Mouse (Mus musculus) heart, embryonic 12.5 days (tissue): ENCODE measurements around the gene 4930556J24Rik. TPM values are rescaled to one million over a fixed set of nuclear protein-coding genes. Genes with fewer than 3 reads are reported as not detected.
"Not testable (repeated sequence)": the region's sequence is repeated elsewhere in the genome, so short reads cannot be mapped to it uniquely, and the experiment has no call there.

Experiments
- ATAC-seq: fragments of 200-750 bp; cut with Nextera tagmentation; 2 replicates; pipeline ENCODE4 v1.8.0; 2017; ENCODE audit warnings: moderate TSS enrichment, moderate library complexity; ENCODE audit not compliant: insufficient number of reproducible peaks, low FRiP score
- H3K27ac ChIP-seq: fragments of 300-500 bp; sonication (generic); 2 replicates; pipeline ENCODE4 v1.5.1; 2016; ENCODE audit warnings: mild to moderate bottlenecking, moderate library complexity; ENCODE audit not compliant: poor library complexity, severe bottlenecking
- H3K27me3 ChIP-seq: fragments of 300-500 bp; sonication (generic); replicated peaks from 2 replicates; pipeline ENCODE4 v1.6.1; 2016; ENCODE audit warnings: mild to moderate bottlenecking, moderate library complexity
- H3K36me3 ChIP-seq: fragments of 300-500 bp; sonication (generic); 2 replicates; pipeline ENCODE4 v1.6.1; 2016; ENCODE audit warnings: mild to moderate bottlenecking, moderate library complexity
- H3K4me1 ChIP-seq: fragments of 300-500 bp; sonication (generic); replicated peaks from 2 replicates; pipeline ENCODE4 v1.6.1; 2016; ENCODE audit warnings: mild to moderate bottlenecking
- H3K4me2 ChIP-seq: fragments of 300-500 bp; sonication (generic); 2 replicates; pipeline ENCODE4 v1.6.1; 2016; ENCODE audit warnings: mild to moderate bottlenecking, moderate library complexity
- H3K4me3 ChIP-seq: fragments of 300-500 bp; sonication (generic); 2 replicates; pipeline ENCODE4 v1.5.1; 2016; ENCODE audit warnings: mild to moderate bottlenecking
- H3K9ac ChIP-seq: fragments of 300-500 bp; sonication (generic); 2 replicates; pipeline ENCODE4 v1.6.1; 2016; ENCODE audit warnings: mild to moderate bottlenecking, moderate library complexity
- H3K9me3 ChIP-seq: fragments of 300-500 bp; sonication (generic); replicated peaks from 2 replicates; pipeline ENCODE4 v1.6.1; 2016; ENCODE audit warnings: mild to moderate bottlenecking, moderate library complexity
- WGBS: fragments of 180-500 bp; shearing (Covaris S2); methylation state at CpG from one replicate; pipeline ENCODE4 v1.1.7; 2016; 5-methylcytosine and 5-hydroxymethylcytosine counted together
- polyA plus RNA-seq: library from polyadenylated mRNA; unstranded; fragments of >200 nt; fragmentation: Nextera tagmentation; extraction: Ambion mirVana; gene quantifications from 2 replicates; pipeline ENCODE4 v1.2.1, GENCODE M21; 2016

Gene 4930556J24Rik
- polyA plus RNA-seq, 1 experiment from 2014 or later: not detected

- Histone ChIP-seq H3K36me3 (peaks cover 97% of the 10 kb centered on the region), H3K27ac (no peak overlapping the region), H3K4me2 (no peak overlapping the region), H3K27me3 (no peaks in the 10 kb centered on the region), H3K4me3 (no peak overlapping the region), H3K9me3 (no peaks in the 10 kb centered on the region), H3K9ac (no peak overlapping the region), H3K4me1 (no peaks in the 10 kb centered on the region)
- no peak for ATAC-seq
- 89% methylated on average over 7 of the region's 7 CpGs for WGBS
These were observed 3.5 kb downstream of the 4930556J24Rik start for GRCm38 (mm10) chr11:3973081-3973480.

GRCm38 (mm10) chr11:3970361-3970760 lies 6.2 kb downstream of the 4930556J24Rik start:
- WGBS: 96% methylated on average over 7 of the region's 7 CpGs
- no peak for ATAC-seq

GRCm38 (mm10) chr11:3969837-3970236 lies 6.7 kb downstream of the 4930556J24Rik start:
- 76% methylated on average over 3 of the region's 3 CpGs for WGBS

More at GRCm38 (mm10) chr11:3970361-3970760, 6.2 kb downstream of the 4930556J24Rik start:
- Histone ChIP-seq H3K36me3 (peaks cover 75% of the 10 kb centered on the region), H3K9ac (no peak overlapping the region), H3K4me2 (no peak overlapping the region), H3K4me3 (no peak overlapping the region), H3K4me1 (no peaks in the 10 kb centered on the region), H3K27me3 (no peaks in the 10 kb centered on the region), H3K27ac (no peak overlapping the region), H3K9me3 (no peaks in the 10 kb centered on the region)

DNA sequence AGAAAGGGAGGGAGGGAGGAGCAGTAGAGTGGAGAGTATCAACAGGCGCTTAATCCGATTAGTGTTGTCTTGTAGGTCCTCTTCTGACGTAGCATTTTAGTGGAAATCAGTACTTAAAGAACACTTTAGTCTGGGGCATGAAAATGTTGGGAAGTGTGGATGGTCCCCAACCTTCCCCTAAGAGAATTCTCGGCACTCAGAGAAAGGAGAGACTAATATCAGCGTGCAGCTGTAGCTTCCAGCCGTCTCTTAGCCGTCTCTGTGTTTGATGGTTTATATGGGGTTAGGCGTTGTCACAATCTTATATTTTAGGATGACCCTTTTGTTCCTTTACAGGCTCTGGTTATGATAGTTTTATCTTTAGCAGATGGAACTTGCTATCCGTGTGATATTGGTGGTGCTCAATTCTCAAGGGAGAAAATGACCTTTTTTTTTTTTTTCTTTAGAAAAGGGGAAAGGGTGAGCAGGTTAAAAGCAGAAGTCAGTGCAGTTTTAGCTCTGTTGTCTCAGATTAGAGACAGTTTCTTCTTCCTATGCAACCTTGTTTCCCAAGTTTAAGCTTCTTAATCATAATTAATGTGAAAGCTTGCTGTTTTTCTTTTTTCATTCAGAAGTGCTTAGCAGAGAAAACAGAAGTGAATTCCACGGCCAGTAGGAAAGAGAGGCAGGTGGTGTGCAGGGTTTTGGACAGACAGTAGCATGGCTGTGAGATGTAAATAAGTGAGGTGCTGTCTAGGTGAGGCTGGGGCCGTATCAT lies 12.0 kb downstream of the 4930556J24Rik start:
- no peaks in the 10 kb centered on the region for H3K9me3 ChIP-seq
- H3K4me2 ChIP-seq: peak overlapping the region; percentile 82
- peaks cover 7% of the 10 kb centered on the region for H3K4me1 ChIP-seq
- peaks cover 17% of the 10 kb centered on the region for H3K36me3 ChIP-seq
- peak overlapping the region; percentile 97 for H3K4me3 ChIP-seq
- peak overlapping the region; percentile 90 for H3K9ac ChIP-seq
- no peak for ATAC-seq
- peaks cover 6% of the 10 kb centered on the region; the same call in 1 of the 2 replicates for H3K27me3 ChIP-seq
- peak overlapping the region; percentile 56; the same call in 1 of the 2 replicates for H3K27ac ChIP-seq
- WGBS: 14% methylated on average over 11 of the region's 11 CpGs

More at GRCm38 (mm10) chr11:3969837-3970236, 6.7 kb downstream of the 4930556J24Rik start:
- no peak for ATAC-seq
- Histone ChIP-seq H3K27me3 (no peaks in the 10 kb centered on the region), H3K9me3 (no peaks in the 10 kb centered on the region), H3K4me3 (no peak overlapping the region), H3K27ac (no peak overlapping the region), H3K4me2 (no peak overlapping the region), H3K36me3 (peaks cover 69% of the 10 kb centered on the region), H3K9ac (no peak overlapping the region), H3K4me1 (peaks cover 3% of the 10 kb centered on the region)

- Histone ChIP-seq H3K4me1 (peaks cover 7% of the 10 kb centered on the region), H3K27ac (peak within 1 kb of the TSS; percentile 56), H3K36me3 (peaks cover 9% of the 10 kb centered on the region), H3K9me3 (no peaks in the 10 kb centered on the region), H3K27me3 (peaks cover 6% of the 10 kb centered on the region; the same call in 1 of the 2 replicates), H3K9ac (peak within 1 kb of the TSS; percentile 90), H3K4me3 (peak within 1 kb of the TSS; percentile 97), H3K4me2 (peak within 1 kb of the TSS; percentile 82)
- peak; percentile 92 for ATAC-seq
- under 1% methylated on average over 31 of the region's 31 CpGs for WGBS
These were observed 12.8 kb downstream of the 4930556J24Rik start, which contains the start of gene Pes1 for GRCm38 (mm10) chr11:3963610-3964415. Gene Pes1 (plus strand): TSS chr11:3963975.

- H3K4me2 ChIP-seq: peak overlapping the region; percentile 82
- H3K9me3 ChIP-seq: no peaks in the 10 kb centered on the region
- peaks cover 7% of the 10 kb centered on the region for H3K4me1 ChIP-seq
- H3K27me3 ChIP-seq: peaks cover 6% of the 10 kb centered on the region; the same call in 1 of the 2 replicates
- peaks cover 5% of the 10 kb centered on the region for H3K36me3 ChIP-seq
- peak overlapping the region; percentile 97 for H3K4me3 ChIP-seq
- H3K9ac ChIP-seq: peak overlapping the region; percentile 49; the same call in 1 of the 2 replicates
- WGBS: 86% methylated on average over 10 of the region's 10 CpGs
- ATAC-seq: no peak
- no peak overlapping the region for H3K27ac ChIP-seq
These were observed 13.4 kb downstream of the 4930556J24Rik start for GRCm38 (mm10) chr11:3963155-3963554.

DNA sequence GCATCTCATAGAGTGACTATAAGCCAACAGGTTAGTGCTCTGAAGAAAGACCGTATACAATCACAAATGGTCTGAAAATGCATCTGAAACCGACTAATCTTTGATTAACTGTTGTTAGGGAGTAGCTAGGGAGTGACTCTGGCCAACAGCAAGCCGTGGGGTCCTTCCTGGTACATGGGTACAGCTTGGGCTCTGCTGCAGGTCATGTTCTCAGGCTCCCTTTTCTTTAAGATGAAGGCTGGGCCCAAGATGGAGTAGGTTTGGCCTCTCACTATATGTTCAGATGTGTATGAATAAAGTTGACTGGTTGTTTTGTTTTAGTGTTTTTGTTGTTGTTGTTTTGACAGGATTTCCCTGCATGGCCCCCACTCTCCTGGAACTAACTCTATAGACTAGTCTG lies 14.8 kb downstream of the 4930556J24Rik start:
- 55% methylated on average over 3 of the region's 3 CpGs for WGBS
- Histone ChIP-seq H3K4me2 (no peak overlapping the region), H3K4me3 (no peak overlapping the region), H3K4me1 (peaks cover 7% of the 10 kb centered on the region), H3K9ac (no peak overlapping the region), H3K9me3 (no peaks in the 10 kb centered on the region), H3K27ac (no peak overlapping the region), H3K36me3 (no peaks in the 10 kb centered on the region; the same call in 1 of the 2 replicates), H3K27me3 (peaks cover 6% of the 10 kb centered on the region; the same call in 1 of the 2 replicates)
- ATAC-seq: no peak

DNA sequence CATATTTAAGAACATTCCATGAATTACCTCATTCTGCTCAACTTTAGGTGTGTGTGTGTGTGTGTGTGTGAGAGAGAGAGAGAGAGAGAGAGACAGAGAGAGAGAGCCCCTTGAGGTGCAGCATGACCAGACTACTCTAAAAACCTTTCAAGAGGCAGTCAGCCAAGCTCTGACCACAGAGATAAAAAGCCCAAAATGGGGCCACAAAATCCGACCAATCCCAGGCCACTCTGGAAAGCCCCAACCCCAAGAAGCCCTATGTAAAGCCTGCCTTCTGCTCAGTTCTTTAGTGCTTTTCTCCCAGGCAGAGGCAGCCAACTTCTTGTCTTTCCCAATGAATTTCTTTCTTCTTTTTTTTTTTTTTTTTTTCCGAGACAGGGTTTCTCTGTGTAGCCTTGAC lies 15.7 kb downstream of the 4930556J24Rik start:
- Histone ChIP-seq H3K4me1 (peaks cover 7% of the 10 kb centered on the region), H3K9ac (no peak overlapping the region), H3K36me3 (no peaks in the 10 kb centered on the region), H3K4me2 (no peak overlapping the region), H3K9me3 (no peaks in the 10 kb centered on the region), H3K27me3 (peaks cover 6% of the 10 kb centered on the region; the same call in 1 of the 2 replicates), H3K27ac (no peak overlapping the region), H3K4me3 (no peak overlapping the region)
- ATAC-seq: no peak
- WGBS: 21% methylated on average over 2 of the region's 2 CpGs

GRCm38 (mm10) chr11:3955371-3955770 lies 21.2 kb downstream of the 4930556J24Rik start:
- H3K36me3 ChIP-seq, H3K27me3 ChIP-seq, H3K4me2 ChIP-seq, H3K4me1 ChIP-seq, H3K27ac ChIP-seq, H3K4me3 ChIP-seq, ATAC-seq, H3K9me3 ChIP-seq, H3K9ac ChIP-seq: not testable (repeated sequence)
- 73% methylated on average over 4 of the region's 4 CpGs for WGBS

DNA sequence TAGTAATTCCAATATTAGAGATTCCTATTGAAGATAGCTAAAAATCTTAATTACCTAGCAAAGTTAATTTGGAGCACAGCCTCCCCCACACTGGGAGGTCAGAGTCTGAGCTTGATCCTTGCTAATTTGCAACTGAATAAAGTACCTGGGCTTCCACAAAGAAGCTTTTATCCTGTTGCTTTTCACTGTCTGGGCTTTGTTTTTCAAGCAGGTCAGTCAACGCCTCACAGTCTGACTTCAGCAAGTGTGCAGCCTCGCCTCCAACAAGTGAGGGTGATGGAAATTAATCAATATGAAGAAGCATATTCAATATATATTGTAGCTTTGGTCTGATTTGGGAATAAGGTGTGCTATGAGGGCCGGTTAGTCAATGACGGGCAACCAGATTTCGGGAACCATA lies 21.7 kb downstream of the 4930556J24Rik start:
- not testable (repeated sequence) for H3K9me3 ChIP-seq, H3K36me3 ChIP-seq, H3K4me3 ChIP-seq, H3K4me1 ChIP-seq, H3K9ac ChIP-seq, H3K27ac ChIP-seq, H3K27me3 ChIP-seq, H3K4me2 ChIP-seq, ATAC-seq
- 79% methylated on average over 5 of the region's 5 CpGs for WGBS

- H3K9me3 ChIP-seq: no peaks in the 10 kb centered on the region
- H3K4me1 ChIP-seq: no peaks in the 10 kb centered on the region
- H3K27me3 ChIP-seq: peaks cover 3% of the 10 kb centered on the region
- no peak overlapping the region for H3K4me2 ChIP-seq
- H3K36me3 ChIP-seq: no peaks in the 10 kb centered on the region
- no peak overlapping the region for H3K4me3 ChIP-seq
- H3K27ac ChIP-seq: no peak overlapping the region
- H3K9ac ChIP-seq: no peak overlapping the region
- no peak for ATAC-seq
- whole genome bisulfite sequencing: 24% methylated on average over 1 of the region's 1 CpGs
These were observed 30.2 kb downstream of the 4930556J24Rik start for GRCm38 (mm10) chr11:3946386-3946785.
